Mouse (Mus musculus) hindbrain, postnatal 0 days (tissue): ENCODE data around the gene Ryr3. TPM values are rescaled to one million over a fixed set of nuclear protein-coding genes. Genes with fewer than 3 reads are reported as not detected.

Experiments used
- ATAC-seq: fragments of 200-750 bp; cut with Nextera tagmentation; 2 replicates; pipeline ENCODE4 v1.8.0; 2017; ENCODE audit warnings: mild to moderate bottlenecking, moderate TSS enrichment, moderate library complexity
- DNase-seq: peaks from one replicate; pipeline ENCODE4 v3.0.0-alpha.2; 2015; ENCODE audit warnings: low spot score
- H3K27ac ChIP-seq: fragments of 300-500 bp; sonication (generic); 2 replicates; pipeline ENCODE4 v1.5.1; 2014; ENCODE audit warnings: mild to moderate bottlenecking
- H3K27me3 ChIP-seq: fragments of 300-500 bp; sonication (generic); 2 replicates; pipeline ENCODE4 v1.6.1; 2014; ENCODE audit warnings: low read length, mixed read lengths; ENCODE audit not compliant: insufficient read depth
- H3K36me3 ChIP-seq: fragments of 300-500 bp; sonication (generic); 2 replicates; pipeline ENCODE4 v1.6.1; 2014; ENCODE audit warnings: low read length, mixed read lengths; ENCODE audit not compliant: insufficient read depth
- H3K4me1 ChIP-seq: fragments of 300-500 bp; sonication (generic); 2 replicates; pipeline ENCODE4 v1.6.1; 2014; ENCODE audit warnings: antibody characterized with exemption, low read length, mixed read lengths; ENCODE audit not compliant: insufficient read depth
- H3K4me2 ChIP-seq: fragments of 300-500 bp; sonication (generic); 2 replicates; pipeline ENCODE4 v1.6.1; 2014; ENCODE audit warnings: low read depth, mild to moderate bottlenecking, low read length, moderate library complexity, mixed read lengths
- H3K4me3 ChIP-seq: fragments of 300-500 bp; sonication (generic); 2 replicates; pipeline ENCODE4 v1.5.1; 2014; ENCODE audit warnings: low read length
- H3K9ac ChIP-seq: fragments of 300-500 bp; sonication (generic); replicated peaks from 2 replicates; pipeline ENCODE4 v1.6.1; 2014; ENCODE audit warnings: mild to moderate bottlenecking, low read length, moderate library complexity, mixed read lengths
- H3K9me3 ChIP-seq: fragments of 300-500 bp; sonication (generic); 2 replicates; pipeline ENCODE4 v1.6.1; 2016; ENCODE audit warnings: low read length, mixed read lengths
- CTCF ChIP-seq: IDR thresholded peaks from 2 replicates; pipeline ENCODE4 v1.5.1; 2016; ENCODE audit warnings: antibody characterized with exemption, control low read depth, low read depth
- WGBS: fragments of 180-500 bp; shearing (Covaris S2); extraction: QIAGEN DNeasy Blood & Tissue Kit; methylation state at CpG from one replicate; pipeline ENCODE4 v1.1.7; 2014; 5-methylcytosine and 5-hydroxymethylcytosine counted together
- polyA plus RNA-seq: library from polyadenylated mRNA; unstranded; fragments of >200 nt; fragmentation: Nextera tagmentation; extraction: Ambion mirVana; gene quantifications from 2 replicates; pipeline ENCODE4 v1.2.1, GENCODE M21; 2015
- total RNA-seq: library from RNA; depleted of rRNA; stranded (reverse); fragments of >200 nt; gene quantifications from 2 replicates; pipeline ENCODE4 v1.2.3, GENCODE M21; 2014

Ryr3 gene
- total and polyA plus RNA-seq, 2 experiments from 2014 or later, result 5.7 to 12.7 TPM

- 85% methylated on average over 2 of the region's 2 CpGs for WGBS
- Histone ChIP-seq H3K4me2 (no peak overlapping the region), H3K4me1 (no peaks in the 10 kb centered on the region), H3K9ac (no peak overlapping the region), H3K27me3 (no peaks in the 10 kb centered on the region), H3K27ac (no peak overlapping the region), H3K9me3 (no peaks in the 10 kb centered on the region), H3K36me3 (no peaks in the 10 kb centered on the region), H3K4me3 (no peak overlapping the region)
- no peak for TF ChIP-seq CTCF
- ATAC-seq (no peak), DNase-seq (no peak)
Measured at GRCm38 (mm10) chr2:112676175-112676574, 540.7 kb downstream of the Ryr3 start.

GRCm38 (mm10) chr2:112669461-112669860 is 547.4 kb downstream of the Ryr3 start:
- no peak for TF ChIP-seq CTCF
- H3K27ac ChIP-seq, result no peak overlapping the region
- 87% methylated on average over 3 of the region's 3 CpGs for WGBS

GRCm38 (mm10) chr2:112656131-112656530 is 560.8 kb downstream of the Ryr3 start:
- H3K4me2 ChIP-seq, result no peak overlapping the region
- TF ChIP-seq CTCF, result no peak
- 65% methylated on average over 5 of the region's 5 CpGs for WGBS

More at GRCm38 (mm10) chr2:112669461-112669860, 547.4 kb downstream of the Ryr3 start:
- DNase-seq, result no peak
- H3K4me2 ChIP-seq, result no peak overlapping the region
- no peak overlapping the region for H3K4me3 ChIP-seq
- no peak for ATAC-seq
- no peak overlapping the region for H3K9ac ChIP-seq
- H3K36me3 ChIP-seq, result no peaks in the 10 kb centered on the region
- H3K9me3 ChIP-seq, result no peaks in the 10 kb centered on the region
- H3K27me3 ChIP-seq, result no peaks in the 10 kb centered on the region
- H3K4me1 ChIP-seq, result no peaks in the 10 kb centered on the region

GRCm38 (mm10) chr2:112653836-112654235 is 563.1 kb downstream of the Ryr3 start:
- DNase-seq, result no peak
- Histone ChIP-seq H3K27me3 (no peaks in the 10 kb centered on the region), H3K4me1 (no peaks in the 10 kb centered on the region)

More at GRCm38 (mm10) chr2:112656131-112656530, 560.8 kb downstream of the Ryr3 start:
- no peak overlapping the region for H3K9ac ChIP-seq
- no peaks in the 10 kb centered on the region for H3K4me1 ChIP-seq
- no peak for DNase-seq
- H3K4me3 ChIP-seq, result no peak overlapping the region
- ATAC-seq, result no peak
- no peak overlapping the region for H3K27ac ChIP-seq
- no peaks in the 10 kb centered on the region for H3K9me3 ChIP-seq
- no peaks in the 10 kb centered on the region for H3K27me3 ChIP-seq
- H3K36me3 ChIP-seq, result no peaks in the 10 kb centered on the region

GRCm38 (mm10) chr2:112637206-112637605 is 579.7 kb downstream of the Ryr3 start:
- no peak for ATAC-seq
- WGBS, result 85% methylated on average over 5 of the region's 5 CpGs
- Histone ChIP-seq H3K4me1 (no peaks in the 10 kb centered on the region), H3K36me3 (peaks cover 4% of the 10 kb centered on the region), H3K4me3 (no peak overlapping the region), H3K9me3 (no peaks in the 10 kb centered on the region), H3K9ac (no peak overlapping the region), H3K4me2 (no peak overlapping the region), H3K27ac (no peak overlapping the region), H3K27me3 (no peaks in the 10 kb centered on the region)
- no peak for TF ChIP-seq CTCF
- DNase-seq, result no peak

More at GRCm38 (mm10) chr2:112653836-112654235, 563.1 kb downstream of the Ryr3 start:
- Histone ChIP-seq H3K4me3 (no peak overlapping the region), H3K9me3 (no peaks in the 10 kb centered on the region), H3K9ac (no peak overlapping the region), H3K27ac (no peak overlapping the region), H3K4me2 (no peak overlapping the region), H3K36me3 (no peaks in the 10 kb centered on the region)
- TF ChIP-seq CTCF, result no peak
- ATAC-seq, result no peak
- 81% methylated on average over 3 of the region's 3 CpGs for WGBS

GRCm38 (mm10) chr2:112632536-112632935 is 584.4 kb downstream of the Ryr3 start:
- Histone ChIP-seq H3K4me1 (no peaks in the 10 kb centered on the region), H3K4me2 (no peak overlapping the region), H3K9ac (no peak overlapping the region), H3K9me3 (no peaks in the 10 kb centered on the region), H3K27ac (no peak overlapping the region), H3K36me3 (peaks cover 4% of the 10 kb centered on the region), H3K27me3 (no peaks in the 10 kb centered on the region), H3K4me3 (no peak overlapping the region)
- DNase-seq (no peak), ATAC-seq (no peak)
- whole genome bisulfite sequencing, result 79% methylated on average over 9 of the region's 9 CpGs
- TF ChIP-seq CTCF, result no peak

- H3K4me1 ChIP-seq, result no peaks in the 10 kb centered on the region
- H3K36me3 ChIP-seq, result peaks cover 4% of the 10 kb centered on the region
- H3K27ac ChIP-seq, result no peak overlapping the region
- no peaks in the 10 kb centered on the region for H3K27me3 ChIP-seq
- no peak overlapping the region for H3K4me2 ChIP-seq
- no peak overlapping the region for H3K9ac ChIP-seq
- no peaks in the 10 kb centered on the region for H3K9me3 ChIP-seq
- no peak for DNase-seq
- 74% methylated on average over 11 of the region's 11 CpGs for WGBS
- TF ChIP-seq CTCF, result no peak
- ATAC-seq, result no peak
- H3K4me3 ChIP-seq, result no peak overlapping the region
Measured at GRCm38 (mm10) chr2:112630669-112631068, 586.2 kb downstream of the Ryr3 start.
